Mouse (Mus musculus) CD4-positive naive resting alpha-beta T cell, adult 76 days (primary cell): ENCODE measurements around the gene Anp32e. TPM values are rescaled to one million over a fixed set of nuclear protein-coding genes. Genes with fewer than 3 reads are reported as not detected.

Experiments
- total RNA-seq: library from RNA; stranded (reverse); gene quantifications from one replicate; pipeline ENCODE4 v1.2.4, GENCODE M21; 2023

Anp32e gene
- 86.4 TPM for total RNA-seq

DNA sequence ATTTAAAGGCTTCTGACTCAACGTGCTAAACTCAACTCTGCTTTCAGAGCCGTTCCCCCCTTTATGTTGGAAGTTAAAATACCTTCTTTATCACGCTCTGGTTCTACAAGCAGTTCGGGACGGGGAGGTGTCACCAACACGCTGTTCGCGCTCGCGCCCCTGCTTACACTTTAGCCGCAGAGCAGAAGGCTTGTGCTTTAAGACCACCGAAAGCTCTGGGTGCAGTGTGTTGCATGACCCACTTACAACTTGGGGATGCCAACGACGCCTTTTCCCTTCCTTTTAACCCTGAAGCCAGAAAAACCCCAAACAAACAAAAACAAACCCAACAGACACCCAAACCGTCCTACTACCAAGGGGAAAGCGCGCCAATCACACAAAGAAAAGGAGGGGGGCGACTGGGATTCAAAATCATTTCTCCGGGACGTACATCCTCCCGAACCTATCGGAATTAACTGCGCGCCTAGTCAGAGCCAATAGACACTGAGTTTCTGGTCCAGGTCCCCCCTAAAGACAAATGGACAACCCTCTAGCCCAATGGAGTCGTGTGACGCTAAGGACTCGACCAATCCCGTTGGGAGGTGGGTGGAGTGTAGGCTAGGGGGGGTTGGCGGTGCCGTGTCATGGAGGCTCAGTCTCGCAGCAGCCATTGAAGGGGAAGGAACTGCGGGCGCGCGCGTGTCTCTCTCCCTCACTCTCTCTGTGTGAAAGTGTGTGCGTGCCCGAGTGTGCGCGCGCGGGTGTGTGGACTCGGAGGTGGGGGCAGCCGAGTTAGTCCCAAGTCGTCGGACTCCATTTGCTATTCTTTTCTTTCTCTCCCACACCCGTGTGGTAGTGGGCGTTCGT, at the start of gene Anp32e:
Gene Anp32e, plus strand, starts transcription at position 589 of the 846 bp plus-strand sequence.

DNA sequence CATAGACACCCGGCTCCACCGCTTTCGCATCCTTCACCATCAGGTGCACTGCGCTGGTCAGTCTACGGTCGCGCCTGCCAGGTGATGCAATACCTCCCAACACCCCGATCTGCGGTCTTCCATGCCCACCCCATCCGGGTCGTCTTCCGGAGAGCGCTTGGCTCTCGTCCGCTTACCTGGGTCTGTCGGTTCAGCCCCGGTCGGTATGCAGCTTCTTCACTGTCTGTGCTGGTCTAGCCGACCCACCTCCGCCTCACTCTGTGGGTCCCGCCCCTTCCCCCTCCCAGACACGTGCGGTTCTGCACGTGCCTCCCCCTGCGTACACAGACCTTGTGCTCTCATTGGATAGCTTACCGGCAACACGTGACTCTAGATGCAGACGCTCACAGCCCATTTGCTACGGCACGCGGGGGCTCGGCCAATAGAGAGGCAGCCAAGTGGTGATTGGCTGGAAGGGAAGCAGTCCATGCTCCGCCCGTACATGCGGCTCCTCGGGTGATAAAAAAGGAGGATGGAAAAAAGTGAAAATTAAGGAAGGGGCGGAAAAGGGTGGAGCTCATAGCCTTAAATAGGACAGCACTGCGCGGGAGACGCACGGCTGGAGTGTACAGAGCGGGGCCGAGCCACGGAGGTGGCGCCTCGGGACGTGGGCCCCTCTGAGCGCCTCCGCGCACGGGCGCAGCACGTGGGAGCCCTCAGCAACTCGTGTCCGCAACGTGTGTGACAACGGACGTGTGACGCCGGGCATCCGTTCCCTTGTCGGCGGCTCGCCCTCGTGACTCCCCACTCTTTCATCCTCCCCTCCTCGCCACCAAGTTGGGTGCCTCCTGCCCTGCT, 46.8 kb upstream of the Anp32e start, which contains the start of gene Ciart:
Gene Ciart, minus strand, starts transcription at position 273 of the 837 bp plus-strand sequence.

DNA sequence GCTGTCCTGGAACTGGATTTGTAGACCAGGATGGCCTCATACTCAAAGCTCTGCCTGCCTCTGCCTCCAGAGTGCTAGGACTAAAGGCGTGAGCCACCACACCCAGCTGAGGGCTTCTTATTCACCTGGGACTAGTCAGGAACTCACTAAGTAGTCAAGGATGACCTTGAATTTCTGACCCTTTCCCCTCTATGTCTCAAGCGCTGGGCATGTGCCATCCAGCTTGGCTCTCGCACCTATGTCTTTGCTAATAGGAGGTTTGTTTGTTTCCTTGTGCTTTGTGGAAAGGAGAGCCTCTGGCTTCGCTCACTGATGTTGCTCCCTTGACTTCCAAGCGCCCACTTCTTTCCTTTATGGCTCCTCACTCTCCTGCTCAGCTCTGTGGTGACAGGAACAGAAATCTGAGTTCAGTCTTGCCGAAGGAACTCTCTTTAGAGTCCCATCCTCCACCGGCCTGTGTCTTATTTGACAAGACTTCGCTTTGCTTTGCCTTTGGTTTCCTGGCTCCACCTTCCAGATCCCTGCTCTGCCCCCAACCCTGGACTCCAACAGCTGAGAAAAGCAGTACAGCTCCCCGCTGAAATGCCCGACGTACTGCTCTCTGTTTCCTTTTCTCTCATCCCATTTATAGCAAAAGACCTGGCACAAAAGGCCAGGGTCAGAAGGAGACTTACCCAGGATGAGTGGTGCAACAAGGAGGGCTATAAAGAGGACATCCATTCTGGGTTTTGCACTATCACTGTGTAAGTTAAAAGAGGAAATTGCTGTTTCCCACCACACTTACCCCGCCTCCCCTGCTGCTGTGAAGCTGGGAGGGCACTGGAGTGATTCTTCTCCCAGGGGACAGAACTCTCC, 37.6 kb upstream of the Anp32e start, which contains the start of gene BC028528:
Gene BC028528, minus strand, starts transcription at position 795 of the 855 bp plus-strand sequence.

DNA sequence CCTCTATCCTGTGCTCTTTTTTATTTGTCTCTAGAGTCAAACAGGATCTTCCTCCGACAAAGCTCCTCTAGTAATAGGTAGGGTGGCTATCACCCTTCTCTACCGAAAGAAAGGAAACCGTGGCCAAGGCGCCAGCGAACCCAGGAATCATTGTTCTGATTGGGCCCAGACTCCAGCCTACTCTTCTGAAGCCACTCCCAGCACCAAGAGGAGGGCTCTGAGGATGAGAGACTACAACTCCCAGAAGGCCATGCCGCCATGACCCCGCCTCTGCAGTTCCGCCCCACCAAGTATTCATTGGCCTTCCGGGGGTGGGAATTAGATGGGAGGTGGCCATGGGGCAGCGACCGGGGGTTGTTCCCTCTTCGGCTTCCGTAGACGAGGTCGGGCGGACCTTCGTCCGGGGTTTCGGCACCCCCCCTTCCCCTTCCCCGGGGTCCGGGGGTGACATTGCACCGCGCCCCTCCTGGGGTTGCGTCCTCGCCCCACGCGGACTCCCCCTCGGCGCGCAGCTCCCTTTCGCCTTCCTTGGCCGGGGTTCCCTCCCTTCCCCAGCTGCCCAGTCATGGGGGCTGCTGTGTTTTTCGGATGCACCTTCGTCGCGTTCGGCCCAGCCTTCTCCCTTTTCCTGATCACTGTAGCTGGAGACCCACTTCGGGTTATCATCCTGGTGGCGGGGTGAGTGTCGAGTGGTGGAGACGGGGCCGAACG, 35.3 kb upstream of the Anp32e start, which contains the start of gene Aph1a:
Gene Aph1a, plus strand, starts transcription at position 364 of the 711 bp plus-strand sequence.

DNA sequence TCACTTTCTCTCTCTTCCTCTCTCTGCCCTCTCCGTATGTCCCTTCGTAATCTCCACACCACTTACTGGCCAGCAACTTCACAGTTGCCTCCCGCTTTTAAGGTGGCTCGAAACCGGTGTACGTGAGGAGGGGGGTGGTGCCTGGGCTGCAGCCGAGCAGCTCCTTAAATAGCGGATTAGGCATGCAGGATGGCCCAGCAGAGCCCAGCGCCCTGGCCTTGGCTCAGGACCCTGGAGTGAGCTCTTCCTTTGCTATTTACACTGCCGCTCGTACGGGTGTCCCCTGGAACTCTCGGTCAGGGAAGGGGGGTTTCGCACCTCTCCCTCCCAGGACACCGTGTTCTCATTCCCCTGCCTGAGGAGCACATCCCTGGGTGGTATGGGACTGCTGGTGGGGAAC, 24.5 kb upstream of the Anp32e start, which contains the start of gene Car14:
Gene Car14, minus strand, starts transcription at position 124 of the 400 bp plus-strand sequence.

DNA sequence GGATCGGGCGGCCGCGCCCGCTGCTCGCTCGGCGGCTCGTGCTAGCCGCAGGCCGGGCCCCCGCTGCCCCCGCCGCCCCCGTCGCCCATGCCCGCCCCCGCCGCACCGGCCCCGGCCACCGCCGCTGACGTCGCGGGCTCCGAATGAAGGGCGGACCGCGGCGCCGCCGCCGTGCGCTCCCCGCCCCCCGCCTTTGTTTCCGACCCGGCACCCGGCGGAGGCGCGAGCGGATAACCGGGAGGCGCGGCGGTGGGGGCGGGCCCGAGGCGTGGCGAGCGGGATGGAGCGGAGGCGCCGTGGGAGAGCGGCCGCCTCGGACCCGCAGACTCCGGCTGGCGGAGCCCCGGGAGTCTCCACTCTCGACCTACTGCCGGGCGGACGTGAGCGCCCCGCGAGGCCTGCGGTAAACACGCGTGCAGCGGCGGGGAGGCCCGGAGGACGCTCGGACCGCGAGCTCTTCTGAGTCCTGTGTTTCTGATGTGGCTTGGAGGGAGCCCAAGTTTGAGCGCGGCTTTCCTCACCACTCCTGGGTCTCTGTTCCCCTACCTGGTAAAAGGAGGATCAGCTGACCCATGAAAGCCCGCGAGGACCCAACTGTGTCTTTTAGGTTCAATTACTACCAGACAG, 66.9 kb downstream of the Anp32e start, which contains the start of gene Plekho1:
Gene Plekho1, minus strand, starts transcription at position 200 of the 627 bp plus-strand sequence.

Other genes with a start within 250 kb of the Anp32e start
- gene Adamtsl4, start 241.3 kb upstream of the Anp32e start, total RNA-seq, result 5.8 TPM
- 135 TPM for gene Ecm1, start 189.7 kb upstream of the Anp32e start, total RNA-seq
- gene Tars2, start 169.0 kb upstream of the Anp32e start, total RNA-seq, result 98.6 TPM
- gene Rprd2, start 110.4 kb upstream of the Anp32e start, total RNA-seq, result 109 TPM
- gene Prpf3, start 73.4 kb upstream of the Anp32e start, total RNA-seq, result 78.3 TPM
- 75.9 TPM for gene Mrps21, start 57.7 kb upstream of the Anp32e start, total RNA-seq
- gene Ciart, start 47.0 kb upstream of the Anp32e start, total RNA-seq, result 34.7 TPM
- gene BC028528, start 37.2 kb upstream of the Anp32e start, total RNA-seq, result 4.0 TPM
- 41.2 TPM for gene Aph1a, start 35.3 kb upstream of the Anp32e start, total RNA-seq
- not detected for gene Car14, start 24.6 kb upstream of the Anp32e start, total RNA-seq
- gene Plekho1, start 66.8 kb downstream of the Anp32e start, total RNA-seq, result 20.0 TPM
- gene Vps45, start 129.2 kb downstream of the Anp32e start, total RNA-seq, result 8.5 TPM
- 19.3 TPM for gene Otud7b, start 175.3 kb downstream of the Anp32e start, total RNA-seq
- gene Mtmr11, start 232.8 kb downstream of the Anp32e start, total RNA-seq, result 1.2 TPM
- gene Sf3b4, start 243.1 kb downstream of the Anp32e start, total RNA-seq, result 76.3 TPM